Mouse (Mus musculus): ENCODE results near the gene Fignl2. TPM values are rescaled to one million over a fixed set of nuclear protein-coding genes. Genes with fewer than 3 reads are reported as not detected.
A peak's percentile ranks its signal among the peaks of the same experiment; 100 is the strongest.

Fignl2 gene
- polyA plus RNA-seq, 1 experiment = 2.7 TPM

DNA sequence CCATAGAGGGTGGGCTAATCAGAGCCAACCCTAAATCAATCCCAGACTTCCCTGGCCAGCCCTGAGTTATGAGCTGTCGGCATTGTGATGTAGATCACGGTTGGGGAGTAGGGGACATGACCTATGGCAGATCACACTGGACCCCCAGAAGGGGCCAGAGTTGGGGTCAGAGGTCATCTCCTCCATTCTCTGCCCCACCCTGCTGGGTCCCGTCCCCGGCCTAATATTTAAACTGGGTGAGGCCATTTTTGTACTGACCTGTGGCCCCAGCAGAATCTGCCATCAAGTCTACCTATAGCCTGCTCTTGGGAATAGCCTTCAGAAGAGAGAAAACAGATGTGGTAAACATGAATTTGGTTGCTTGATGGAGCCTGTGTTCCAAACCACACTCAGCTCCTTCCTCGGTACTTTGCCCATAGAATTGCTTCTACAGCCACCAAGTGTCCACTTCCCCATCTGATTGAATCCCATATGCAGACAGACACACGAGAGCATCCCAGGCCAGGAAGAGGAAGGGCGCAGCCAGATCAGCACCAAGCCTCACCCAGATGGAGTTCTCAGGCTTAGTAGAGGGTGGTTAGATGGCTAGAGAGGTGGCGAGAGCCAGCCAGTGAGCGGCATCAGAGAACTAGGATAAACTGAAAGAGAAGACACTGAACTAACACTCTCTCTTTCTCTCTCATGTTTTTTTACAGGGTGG, 25.4 kb upstream of the Fignl2 start:
- H3K4me1 ChIP-seq (ENCODE audit: control insufficient read depth, insufficient read depth, low read length) = no peaks in the 10 kb centered on the region
- no peak for DNase-seq
- no peak overlapping the region for H3K27ac ChIP-seq (ENCODE audit: insufficient read depth, low read length)
- no peaks in the 10 kb centered on the region for H3K27me3 ChIP-seq (ENCODE audit: control insufficient read depth, insufficient read depth, low read length)
- 82% methylated on average over 9 of the region's 9 CpGs for WGBS
- H3K4me3 ChIP-seq (replicated peaks; ENCODE audit: insufficient read depth, low read depth, low read length) = no peak overlapping the region
- TF ChIP-seq CTCF (IDR thresholded peaks at IDR 0.05; ENCODE audit: borderline replicate concordance, insufficient read depth, low read depth, low read length) = no peak
- TF ChIP-seq POLR2A (IDR thresholded peaks at IDR 0.05; ENCODE audit: borderline replicate concordance, insufficient read depth, low read length) = no peak

DNA sequence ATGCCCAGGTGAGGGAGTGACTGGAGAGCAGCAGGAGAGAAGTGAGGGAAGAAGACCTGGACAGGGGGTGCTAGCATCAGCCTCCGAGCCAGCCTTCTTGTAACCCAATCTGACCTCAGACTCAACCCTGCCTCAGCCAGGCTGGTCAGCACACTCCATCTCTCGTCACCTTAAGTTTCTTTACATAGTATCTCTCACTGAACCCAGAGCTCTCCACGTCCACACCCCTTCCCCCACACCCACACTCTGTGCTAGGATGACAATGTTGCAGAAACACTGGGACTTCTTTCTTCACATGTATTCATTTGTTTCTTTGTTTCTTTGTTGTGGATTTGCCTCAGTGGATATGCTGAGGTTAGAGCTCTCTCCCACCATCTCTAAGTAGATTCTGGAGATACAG, 22.6 kb upstream of the Fignl2 start:
- DNase-seq = no peak
- 95% methylated on average over 3 of the region's 3 CpGs for WGBS
- H3K4me1 ChIP-seq (ENCODE audit: control insufficient read depth, insufficient read depth, low read length) = peaks cover 4% of the 10 kb centered on the region; the same call in 1 of the 2 replicates
- H3K27ac ChIP-seq (ENCODE audit: insufficient read depth, low read length) = no peak overlapping the region
- TF ChIP-seq CTCF (IDR thresholded peaks at IDR 0.05; ENCODE audit: borderline replicate concordance, insufficient read depth, low read depth, low read length) (no peak), POLR2A (IDR thresholded peaks at IDR 0.05; ENCODE audit: borderline replicate concordance, insufficient read depth, low read length) (no peak)
- H3K27me3 ChIP-seq (ENCODE audit: control insufficient read depth, insufficient read depth, low read length) = no peaks in the 10 kb centered on the region
- no peak overlapping the region for H3K4me3 ChIP-seq (replicated peaks; ENCODE audit: insufficient read depth, low read depth, low read length)

DNA sequence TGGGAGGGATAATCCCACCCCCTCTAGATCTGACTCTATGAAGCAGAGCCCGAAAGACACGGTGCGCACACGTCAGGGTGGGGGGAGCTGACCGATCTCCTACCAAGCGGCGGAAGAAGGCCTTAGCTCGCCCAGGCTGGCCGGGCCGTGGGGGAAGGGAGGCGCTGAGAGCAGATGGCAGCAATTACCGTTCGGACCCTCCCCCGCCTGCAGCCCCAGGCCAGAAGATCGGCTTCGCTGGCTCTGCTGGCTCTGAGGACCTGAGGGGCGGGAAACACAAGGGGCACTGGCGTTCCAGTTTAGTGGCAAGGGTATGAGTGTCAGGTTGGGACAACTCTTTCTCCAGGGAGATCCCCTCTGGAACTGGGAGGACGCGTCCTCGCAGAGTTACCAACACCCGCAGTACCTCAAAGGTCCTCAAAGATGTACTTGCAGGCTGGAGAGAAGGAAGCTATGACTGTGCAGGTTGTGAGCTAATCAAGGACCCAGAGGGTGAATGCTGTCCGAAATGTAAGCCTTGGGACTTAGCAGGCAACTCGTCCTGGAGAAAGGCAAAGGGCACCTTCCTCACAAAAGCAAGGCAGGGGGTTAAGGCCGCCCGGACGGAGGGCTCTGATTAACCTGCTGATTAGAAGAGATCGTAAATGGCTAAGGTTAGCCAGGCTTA, 19.8 kb upstream of the Fignl2 start:
- peak; percentile 33 to 39 for DNase-seq
- Histone ChIP-seq H3K4me3 (replicated peaks; ENCODE audit: insufficient read depth, low read depth, low read length) (no peak overlapping the region), H3K27ac (ENCODE audit: insufficient read depth, low read length) (no peak overlapping the region), H3K4me1 (ENCODE audit: control insufficient read depth, insufficient read depth, low read length) (peaks cover 4% of the 10 kb centered on the region; the same call in 1 of the 2 replicates), H3K27me3 (ENCODE audit: control insufficient read depth, insufficient read depth, low read length) (no peaks in the 10 kb centered on the region)
- TF ChIP-seq POLR2A (IDR thresholded peaks at IDR 0.05; ENCODE audit: borderline replicate concordance, insufficient read depth, low read length) (no peak), CTCF (IDR thresholded peaks at IDR 0.05; ENCODE audit: borderline replicate concordance, insufficient read depth, low read depth, low read length) (no peak)
- 18% methylated on average over 28 of the region's 28 CpGs for WGBS

DNA sequence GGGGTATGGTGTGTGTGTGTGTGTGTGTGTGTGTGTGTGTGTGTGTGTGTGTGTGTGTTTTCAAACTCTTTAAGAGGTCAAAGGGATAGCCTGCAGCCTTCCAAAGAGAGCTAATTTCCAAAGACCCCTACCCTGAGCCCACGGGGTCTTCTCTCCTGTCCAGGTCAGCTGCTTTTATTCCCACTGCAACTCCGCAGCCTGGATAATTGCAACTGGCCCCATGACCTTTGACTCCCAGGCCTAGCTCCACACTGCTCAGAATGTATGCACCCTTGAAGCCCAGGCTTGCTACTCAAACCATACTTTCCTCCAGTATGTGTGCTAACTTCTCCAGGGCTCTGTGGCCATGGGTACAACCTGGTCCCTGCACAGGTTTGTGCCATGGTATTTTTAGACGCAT, 17.0 kb upstream of the Fignl2 start:
- WGBS = 72% methylated on average over 3 of the region's 3 CpGs
- TF ChIP-seq POLR2A (IDR thresholded peaks at IDR 0.05; ENCODE audit: borderline replicate concordance, insufficient read depth, low read length) (no peak), CTCF (IDR thresholded peaks at IDR 0.05; ENCODE audit: borderline replicate concordance, insufficient read depth, low read depth, low read length) (no peak)
- H3K27ac ChIP-seq (ENCODE audit: insufficient read depth, low read length) = no peak overlapping the region

DNA sequence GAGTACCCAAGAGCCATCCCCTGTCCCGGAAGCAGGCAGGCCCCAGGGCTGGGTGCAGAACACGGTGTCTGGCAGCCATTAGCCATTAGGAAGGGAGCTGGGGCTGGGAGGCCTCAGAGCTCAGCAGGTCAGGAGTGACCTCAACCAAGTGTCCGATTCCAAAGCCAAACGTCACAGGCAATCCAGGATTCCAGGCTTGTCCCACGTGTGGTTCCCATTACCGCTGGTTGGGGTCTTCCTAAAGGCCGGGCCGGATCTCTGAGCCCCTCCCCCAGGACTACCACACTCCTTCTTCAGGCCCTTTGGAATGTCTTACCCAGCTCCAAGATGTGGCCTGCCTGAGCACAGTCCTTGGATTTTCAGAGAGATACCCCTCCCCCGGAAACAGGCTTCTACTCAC, 16.6 kb upstream of the Fignl2 start:
- Histone ChIP-seq H3K27ac (ENCODE audit: insufficient read depth, low read length) (no peak overlapping the region), H3K4me1 (ENCODE audit: control insufficient read depth, insufficient read depth, low read length) (peaks cover 4% of the 10 kb centered on the region; the same call in 1 of the 2 replicates), H3K4me3 (replicated peaks; ENCODE audit: insufficient read depth, low read depth, low read length) (no peak overlapping the region), H3K27me3 (ENCODE audit: control insufficient read depth, insufficient read depth, low read length) (no peaks in the 10 kb centered on the region)
- 77% methylated on average over 9 of the region's 9 CpGs for WGBS
- no peak for DNase-seq
- TF ChIP-seq POLR2A (IDR thresholded peaks at IDR 0.05; ENCODE audit: borderline replicate concordance, insufficient read depth, low read length) = no peak
- no peak for TF ChIP-seq CTCF (IDR thresholded peaks at IDR 0.05; ENCODE audit: borderline replicate concordance, insufficient read depth, low read depth, low read length)

More for the DNA sequence above, 17.0 kb upstream of the Fignl2 start:
- no peaks in the 10 kb centered on the region for H3K27me3 ChIP-seq (ENCODE audit: control insufficient read depth, insufficient read depth, low read length)
- DNase-seq = no peak
- H3K4me1 ChIP-seq (ENCODE audit: control insufficient read depth, insufficient read depth, low read length) = peaks cover 4% of the 10 kb centered on the region; the same call in 1 of the 2 replicates
- no peak overlapping the region for H3K4me3 ChIP-seq (replicated peaks; ENCODE audit: insufficient read depth, low read depth, low read length)

DNA sequence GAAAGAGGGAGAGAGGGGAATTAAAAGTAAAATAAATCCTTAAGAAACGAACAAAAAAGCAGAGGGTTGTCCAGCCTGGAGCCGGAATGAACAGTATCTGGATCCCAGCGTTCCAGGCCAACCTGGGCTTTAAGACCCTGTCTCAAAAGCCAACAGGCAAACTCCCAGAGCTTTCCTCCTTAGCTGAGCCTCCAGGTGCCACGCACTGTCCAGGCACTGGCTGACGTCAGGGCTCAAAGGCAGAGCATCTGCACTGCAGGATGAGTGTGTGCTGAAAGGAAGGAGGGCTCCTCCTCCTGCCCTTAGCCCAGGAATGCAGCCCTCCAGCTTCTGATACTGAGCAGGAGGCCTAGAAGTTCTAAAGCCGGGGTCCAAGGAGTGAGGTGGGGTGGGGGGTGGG, 15.6 kb upstream of the Fignl2 start:
- WGBS = 77% methylated on average over 6 of the region's 6 CpGs
- Histone ChIP-seq H3K4me1 (ENCODE audit: control insufficient read depth, insufficient read depth, low read length) (peaks cover 4% of the 10 kb centered on the region; the same call in 1 of the 2 replicates), H3K27ac (ENCODE audit: insufficient read depth, low read length) (no peak overlapping the region), H3K4me3 (replicated peaks; ENCODE audit: insufficient read depth, low read depth, low read length) (no peak overlapping the region), H3K27me3 (ENCODE audit: control insufficient read depth, insufficient read depth, low read length) (no peaks in the 10 kb centered on the region)
- TF ChIP-seq POLR2A (IDR thresholded peaks at IDR 0.05; ENCODE audit: borderline replicate concordance, insufficient read depth, low read length) (no peak), CTCF (IDR thresholded peaks at IDR 0.05; ENCODE audit: borderline replicate concordance, insufficient read depth, low read depth, low read length) (no peak)
- no peak for DNase-seq

DNA sequence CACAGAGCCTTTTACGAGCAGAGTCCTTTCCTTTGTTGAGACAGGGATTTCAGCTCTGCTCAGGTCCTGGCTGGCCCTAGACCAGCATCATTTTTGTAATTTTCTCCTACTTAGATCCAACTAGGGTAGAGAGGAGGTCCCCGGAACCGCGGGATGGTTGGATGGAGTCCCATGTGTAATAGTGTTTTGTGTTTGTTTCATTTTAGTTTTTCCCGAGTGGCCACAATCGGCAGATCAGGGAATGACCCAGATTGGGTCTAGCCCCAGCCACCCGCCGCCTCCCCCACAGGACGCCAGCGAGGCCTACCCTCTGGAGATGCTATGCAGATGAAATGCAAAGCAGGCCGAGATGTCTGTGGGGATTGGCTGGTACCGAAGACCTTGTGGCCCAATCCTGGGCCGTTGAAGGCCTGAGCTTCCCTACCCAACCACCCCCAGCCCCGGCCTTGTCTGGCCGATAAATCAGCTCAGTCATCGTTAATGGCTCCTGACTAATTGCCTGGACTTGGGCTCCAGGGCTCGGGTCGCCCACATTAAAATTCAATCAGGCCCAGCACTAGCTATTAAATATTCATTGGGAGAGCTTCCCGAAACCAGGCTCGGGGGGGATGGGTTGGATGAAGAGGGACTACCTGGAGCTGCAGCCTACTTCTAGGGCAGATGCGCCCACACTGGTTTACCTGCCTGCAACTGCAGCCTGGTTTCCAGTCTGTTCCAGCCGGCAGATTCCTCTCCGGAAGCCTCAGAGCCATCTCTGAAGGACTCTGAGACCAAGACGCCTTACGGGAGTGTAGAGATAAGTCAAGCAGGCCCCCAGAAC, 14.7 kb upstream of the Fignl2 start:
- WGBS = 53% methylated on average over 25 of the region's 25 CpGs
- H3K27ac ChIP-seq (ENCODE audit: insufficient read depth, low read length) = no peak overlapping the region

More for the DNA sequence above, 14.7 kb upstream of the Fignl2 start:
- peaks cover under 1% of the 10 kb centered on the region; the same call in 1 of the 2 replicates for H3K4me1 ChIP-seq (ENCODE audit: control insufficient read depth, insufficient read depth, low read length)
- peak; percentile 35 to 53 for DNase-seq
- H3K4me3 ChIP-seq (replicated peaks; ENCODE audit: insufficient read depth, low read depth, low read length) = no peak overlapping the region
- H3K27me3 ChIP-seq (ENCODE audit: control insufficient read depth, insufficient read depth, low read length) = no peaks in the 10 kb centered on the region
- TF ChIP-seq CTCF (IDR thresholded peaks at IDR 0.05; ENCODE audit: borderline replicate concordance, insufficient read depth, low read depth, low read length) = no peak

Measured in cerebellum, adult 2 months (tissue).